11 mouse cellular contexts compared by ENCODE assay signal in the genomic region with DNA sequence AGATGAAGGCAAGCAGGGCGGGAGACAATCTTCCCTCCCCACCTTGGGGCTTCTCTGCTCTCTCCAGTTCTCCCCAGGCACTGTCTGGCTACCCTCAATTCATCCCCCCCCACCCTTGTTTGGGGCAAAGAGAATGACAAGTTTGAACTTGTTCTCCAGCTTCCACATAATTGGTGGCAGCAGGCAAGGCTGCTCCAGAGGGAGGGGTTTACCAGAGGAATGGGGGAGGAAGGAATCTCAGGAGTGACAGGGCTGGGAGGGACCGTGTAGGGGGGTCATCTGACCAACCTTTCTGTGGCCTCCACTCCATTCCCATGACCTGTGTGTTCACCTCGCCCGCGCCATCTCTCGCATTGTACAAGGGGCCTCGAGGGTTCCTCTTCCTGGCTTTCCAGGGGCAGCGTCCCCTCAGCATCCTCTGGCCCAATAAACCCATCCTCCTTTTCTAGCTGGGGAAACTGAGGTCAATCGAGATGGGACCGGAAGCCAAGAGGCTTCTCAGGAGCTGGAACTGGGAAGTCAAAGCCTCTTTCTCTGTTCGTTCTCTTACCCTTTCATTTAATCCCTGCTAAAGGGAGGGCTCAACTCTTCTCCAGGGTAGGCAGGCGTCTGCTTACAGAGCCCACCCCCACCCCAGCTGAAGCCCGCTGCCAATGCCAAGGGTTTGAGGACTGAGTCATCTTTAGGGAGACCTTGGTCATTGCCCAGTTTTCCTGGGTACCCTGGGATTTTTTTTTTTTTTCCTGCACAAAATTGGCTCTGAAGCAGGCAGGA. TPM values are rescaled to one million over a fixed set of nuclear protein-coding genes. Genes with fewer than 3 reads are reported as not detected.
A peak's percentile ranks its signal among the peaks of the same experiment; 100 is the strongest.
DNase-seq lines count a peak whose midpoint lies in the region; ATAC-seq and TF ChIP-seq lines count a peak whose summit lies in the region.
"Had no signal": no experiment of that assay in that cellular context is flagged by ENCODE, and none has a peak within 500 bp of the region (broad histone marks: within the 10 kb centered on the region; RNA-seq: fewer than 3 reads in every experiment).

No protein-coding gene starts in this region.

- no peak for TF ChIP-seq CTCF in midbrain, postnatal 0 days (IDR thresholded peaks at IDR 0.05)

- intact Hi-C loops in heart, postnatal 14 days (cut with DNase I) = no loop called here
- intact Hi-C loops in left cerebral cortex, postnatal 4 days (cut with DNase I) = no loop called here

- peaks cover 52% of the 10 kb centered on the region for H3K4me1 ChIP-seq in heart, embryonic 13.5 days
- H3K4me1 ChIP-seq in hindbrain, embryonic 12.5 days = peaks cover 52% of the 10 kb centered on the region
- 0 out of 2 replicates have a peak, but pooled peaks cover 7% of the 10 kb centered on the region for H3K4me1 ChIP-seq in midbrain, postnatal 0 days (ENCODE audit: insufficient read depth, low read length)
- H3K4me1 ChIP-seq in liver, embryonic 12.5 days = peaks cover 34% of the 10 kb centered on the region

- peak overlapping the region; percentile 98; the same call in 1 of the 2 replicates for H3K4me2 ChIP-seq in heart, embryonic 13.5 days
- H3K4me2 ChIP-seq in hindbrain, embryonic 12.5 days (replicated peaks) = peak overlapping the region; percentile 97; the same call in 1 of the 2 replicates
- H3K4me2 ChIP-seq in midbrain, postnatal 0 days (ENCODE audit: low read depth, low read length, poor library complexity, severe bottlenecking) = peak overlapping the region; percentile 93
- H3K4me2 ChIP-seq in liver, embryonic 12.5 days = no peak overlapping the region

- no peaks in the 10 kb centered on the region for H3K36me3 ChIP-seq in heart, embryonic 13.5 days
- H3K36me3 ChIP-seq in hindbrain, embryonic 12.5 days = no peaks in the 10 kb centered on the region
- no peaks in the 10 kb centered on the region for H3K36me3 ChIP-seq in midbrain, postnatal 0 days (ENCODE audit: insufficient read depth, low read length)
- H3K36me3 ChIP-seq in liver, embryonic 12.5 days = no peaks in the 10 kb centered on the region

- peaks cover 82% of the 10 kb centered on the region for H3K27me3 ChIP-seq in heart, embryonic 13.5 days (replicated peaks)
- H3K27me3 ChIP-seq in hindbrain, embryonic 12.5 days = peaks cover 5% of the 10 kb centered on the region
- no peaks in the 10 kb centered on the region for H3K27me3 ChIP-seq in midbrain, postnatal 0 days (ENCODE audit: insufficient read depth, low read length)
- peaks cover 96% of the 10 kb centered on the region for H3K27me3 ChIP-seq in liver, embryonic 12.5 days (replicated peaks)

- no peaks in the 10 kb centered on the region for H3K9me3 ChIP-seq in heart, embryonic 13.5 days
- no peaks in the 10 kb centered on the region for H3K9me3 ChIP-seq in hindbrain, embryonic 12.5 days (replicated peaks)
- H3K9me3 ChIP-seq in midbrain, postnatal 0 days (ENCODE audit: low read length) = no peaks in the 10 kb centered on the region
- H3K9me3 ChIP-seq in liver, embryonic 12.5 days (replicated peaks) = no peaks in the 10 kb centered on the region

- 23% methylated on average over 13 of the region's 13 CpGs for WGBS in heart, embryonic 13.5 days
- WGBS in hindbrain, embryonic 12.5 days = 14% methylated on average over 13 of the region's 13 CpGs
- WGBS in midbrain, postnatal 0 days = 26% methylated on average over 13 of the region's 13 CpGs
- 12% methylated on average over 13 of the region's 13 CpGs for WGBS in liver, embryonic 12.5 days (ENCODE audit: insufficient replicate concordance)

- DNase-seq in heart, postnatal 14 days = no peak
- DNase-seq in embryo, embryonic 10.5 days (ENCODE audit: low spot score) = peak; percentile 64
- DNase-seq in midbrain, postnatal 0 days (ENCODE audit: low spot score) = no peak
- no peak for DNase-seq in left cerebral cortex, postnatal 4 days
- no peak for DNase-seq in left cerebral cortex, adult 11 months (ENCODE audit: low spot score)
- DNase-seq: heart, postnatal 10 days; layer of hippocampus, postnatal 36 days had no signal

- H3K4me3 ChIP-seq in heart, embryonic 13.5 days = no peak overlapping the region
- H3K4me3 ChIP-seq in hindbrain, embryonic 12.5 days = peak overlapping the region; percentile 80
- H3K4me3 ChIP-seq in midbrain, postnatal 0 days (ENCODE audit: low read depth, low read length) = no peak overlapping the region
- H3K4me3 ChIP-seq in liver, embryonic 12.5 days = no peak overlapping the region
- H3K4me3 ChIP-seq: megakaryocyte, embryonic 14.5 days had no signal

- ATAC-seq in heart, embryonic 13.5 days (ENCODE audit: extremely low read depth, insufficient number of reproducible peaks, low FRiP score, low TSS enrichment) = no peak
- ATAC-seq in hindbrain, embryonic 12.5 days (ENCODE audit: low FRiP score) = no peak
- no peak for ATAC-seq in midbrain, postnatal 0 days (ENCODE audit: low FRiP score)
- no peak for ATAC-seq in liver, embryonic 12.5 days

- H3K27ac ChIP-seq in heart, embryonic 13.5 days (replicated peaks) = no peak overlapping the region
- peak overlapping the region; percentile 96 for H3K27ac ChIP-seq in hindbrain, embryonic 12.5 days
- H3K27ac ChIP-seq in midbrain, postnatal 0 days (ENCODE audit: low read depth, low read length) = peak overlapping the region; percentile 85
- H3K27ac ChIP-seq in liver, embryonic 12.5 days = no peak overlapping the region

- H3K9ac ChIP-seq in heart, embryonic 13.5 days = no peak overlapping the region
- H3K9ac ChIP-seq in hindbrain, embryonic 12.5 days = peak overlapping the region; percentile 96
- peak overlapping the region; percentile 33; the same call in 1 of the 2 replicates for H3K9ac ChIP-seq in midbrain, postnatal 0 days (replicated peaks; ENCODE audit: low read length, poor library complexity, severe bottlenecking)
- no peak overlapping the region for H3K9ac ChIP-seq in liver, embryonic 12.5 days

RNA-seq across cellular contexts. Expression of gene Scube3, which starts 1.3 kb away (rescaled TPM):
- 0.69 and 1.1 TPM in 2 replicates for polyA plus RNA-seq in heart, embryonic 13.5 days (2015; fragmentation: Nextera tagmentation; extraction: Ambion mirVana)
- total RNA-seq in heart, postnatal 14 days (2021) = 1 to 10 TPM in 1 of 2 experiments, under 1 TPM in 1; 0.46 to 1.4 TPM
- polyA plus RNA-seq in hindbrain, embryonic 12.5 days (2016; fragmentation: Nextera tagmentation; extraction: Ambion mirVana) = 11.1 and 12.4 TPM in 2 replicates
- total RNA-seq in midbrain, postnatal 0 days (2014; rRNA removed) = 19.9 and 24.7 TPM in 2 replicates
- 3.1 and 3.9 TPM in 2 replicates for polyA plus RNA-seq in midbrain, postnatal 0 days (2015; fragmentation: Nextera tagmentation; extraction: Ambion mirVana)
- 0.91 and 1.2 TPM in 2 replicates for polyA plus RNA-seq in liver, embryonic 12.5 days (2016; fragmentation: Nextera tagmentation; extraction: Ambion mirVana)
- 10 to 100 TPM; 15.0 to 15.9 TPM for total RNA-seq in left cerebral cortex, postnatal 4 days (2021)

RNA-seq across cellular contexts. Expression of gene Zfp523, which starts 36.3 kb away (rescaled TPM):
- polyA plus RNA-seq in heart, embryonic 13.5 days (2015; fragmentation: Nextera tagmentation; extraction: Ambion mirVana) = 24.2 and 25.7 TPM in 2 replicates
- 10 to 100 TPM; 16.6 to 17.0 TPM for total RNA-seq in heart, postnatal 14 days (2021)
- 50.0 and 50.6 TPM in 2 replicates for polyA plus RNA-seq in hindbrain, embryonic 12.5 days (2016; fragmentation: Nextera tagmentation; extraction: Ambion mirVana)
- total RNA-seq in midbrain, postnatal 0 days (2014; rRNA removed) = 65.4 and 81.7 TPM in 2 replicates
- 38.7 and 40.0 TPM in 2 replicates for polyA plus RNA-seq in midbrain, postnatal 0 days (2015; fragmentation: Nextera tagmentation; extraction: Ambion mirVana)
- polyA plus RNA-seq in liver, embryonic 12.5 days (2016; fragmentation: Nextera tagmentation; extraction: Ambion mirVana) = 11.1 TPM in 2 replicates
- 10 to 100 TPM; 85.8 to 90.7 TPM for total RNA-seq in left cerebral cortex, postnatal 4 days (2021)

Comparison
In these comparisons a context has a peak if more than half of its experiments do, and no peak if none do; other contexts are left out.
1. H3K27ac ChIP-seq: peak in hindbrain, embryonic 12.5 days (single experiment) and midbrain, postnatal 0 days (single experiment); none in heart, embryonic 13.5 days (single experiment) and liver, embryonic 12.5 days (single experiment).
2. H3K9ac ChIP-seq: peak in hindbrain, embryonic 12.5 days (single experiment) and midbrain, postnatal 0 days (single experiment); none in heart, embryonic 13.5 days (single experiment) and liver, embryonic 12.5 days (single experiment).